Mouse (Mus musculus) embryo, embryonic 10.5 days (tissue): ENCODE measurements around the gene Calu.
"Not testable (repeated sequence)": the region's sequence is repeated elsewhere in the genome, so short reads cannot be mapped to it uniquely, and the experiment has no call there.

Source experiments
- DNase-seq: peaks from one replicate; pipeline ENCODE4 v3.0.0-alpha.2; 2015; ENCODE audit warnings: low spot score

Calu gene

GRCm38 (mm10) chr6:29362246-29363128 is 14.6 kb downstream of the Calu start:
- peak; percentile 33 for DNase-seq

GRCm38 (mm10) chr6:29363129-29363515 is 15.3 kb downstream of the Calu start:
- DNase-seq: no peak

GRCm38 (mm10) chr6:29365277-29365676 is 17.4 kb downstream of the Calu start:
- DNase-seq: no peak

GRCm38 (mm10) chr6:29377386-29377785 is 29.5 kb downstream of the Calu start:
- DNase-seq: no peak

GRCm38 (mm10) chr6:29378678-29379077 is 30.8 kb downstream of the Calu start:
- no peak for DNase-seq

- no peak for DNase-seq
These were observed 32.1 kb downstream of the Calu start for GRCm38 (mm10) chr6:29379954-29380353.

GRCm38 (mm10) chr6:29382442-29382841 is 34.6 kb downstream of the Calu start:
- DNase-seq: no peak

- peak; percentile 77 for DNase-seq
These were observed 40.2 kb downstream of the Calu start, which contains the start of gene Opn1sw for GRCm38 (mm10) chr6:29388052-29388518. Opn1sw (minus strand) TSS chr6:29388468.

- DNase-seq: peak; percentile 73
These were observed 40.8 kb downstream of the Calu start for GRCm38 (mm10) chr6:29388606-29389080.

GRCm38 (mm10) chr6:29389425-29389824 is 41.6 kb downstream of the Calu start:
- DNase-seq: no peak

- DNase-seq: not testable (repeated sequence)
These were observed 42.6 kb downstream of the Calu start for GRCm38 (mm10) chr6:29390500-29390899.

- not testable (repeated sequence) for DNase-seq
These were observed 43.4 kb downstream of the Calu start for GRCm38 (mm10) chr6:29391241-29391640.

- DNase-seq: no peak
These were observed 43.9 kb downstream of the Calu start for GRCm38 (mm10) chr6:29391802-29392201.

- no peak for DNase-seq
These were observed 46.4 kb downstream of the Calu start for GRCm38 (mm10) chr6:29394286-29394685.

- DNase-seq: peak; percentile 82
These were observed 48.2 kb downstream of the Calu start, which contains the start of gene Ccdc136 for GRCm38 (mm10) chr6:29395910-29396713. Ccdc136 (plus strand) TSS chr6:29396309.

- peak; percentile 52 for DNase-seq
These were observed 49.1 kb downstream of the Calu start for GRCm38 (mm10) chr6:29396714-29397540.

- peak; percentile 27 for DNase-seq
These were observed 49.7 kb downstream of the Calu start for GRCm38 (mm10) chr6:29397575-29397974.

GRCm38 (mm10) chr6:29399851-29400250 is 52.0 kb downstream of the Calu start:
- DNase-seq: no peak

GRCm38 (mm10) chr6:29402693-29403342 is 54.9 kb downstream of the Calu start:
- peak; percentile 61 for DNase-seq

- DNase-seq: no peak
These were observed 58.5 kb downstream of the Calu start for GRCm38 (mm10) chr6:29406412-29406811.

- no peak for DNase-seq
These were observed 67.6 kb downstream of the Calu start for GRCm38 (mm10) chr6:29415446-29415845.
